Mouse (Mus musculus): Measurements from ENCODE around the gene Gm7137. TPM values are rescaled to one million over a fixed set of nuclear protein-coding genes. Genes with fewer than 3 reads are reported as not detected.
"Not testable (repeated sequence)": the region's sequence is repeated elsewhere in the genome, so short reads cannot be mapped to it uniquely, and the experiment has no call there.

The Gm7137 gene
- not detected in 2 replicates for polyA plus RNA-seq (2012; rRNA removed)

DNA sequence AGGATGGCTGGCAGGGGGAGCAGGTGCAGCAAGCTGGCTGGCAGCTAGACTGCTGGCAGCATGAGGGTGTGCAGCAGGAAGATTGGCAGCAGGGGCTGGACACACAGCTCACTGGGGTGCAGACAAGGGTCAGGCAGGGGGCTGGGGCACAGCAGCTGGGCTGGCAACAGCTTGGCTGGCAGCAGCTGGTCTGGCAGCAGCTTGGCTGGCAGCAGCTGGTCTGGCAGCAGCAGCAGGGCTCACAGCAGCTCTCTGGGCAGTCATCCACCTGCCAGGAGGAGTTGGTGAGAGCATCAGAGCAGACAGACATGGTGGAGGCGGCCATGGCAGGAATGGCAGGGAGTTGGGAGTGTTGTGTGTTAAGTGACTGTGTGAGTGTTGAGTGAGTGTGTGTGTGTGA, at the start of gene Gm7137:
Gm7137 (minus strand) TSS at position 325 of the 400 bp plus-strand sequence.
- WGBS = 60% methylated on average over 1 of the region's 1 CpGs
- H3K4me1 ChIP-seq (ENCODE audit: control insufficient read depth, insufficient read depth, insufficient read length, low read length); H3K4me3 ChIP-seq (ENCODE audit: low read depth, low read length); H3K36me3 ChIP-seq (ENCODE audit: control insufficient read depth, insufficient read depth, low read length); H3K27me3 ChIP-seq (ENCODE audit: control insufficient read depth, insufficient read depth, low read length); H3K27ac ChIP-seq (ENCODE audit: insufficient read depth, low read depth, low read length): not testable (repeated sequence)

DNA sequence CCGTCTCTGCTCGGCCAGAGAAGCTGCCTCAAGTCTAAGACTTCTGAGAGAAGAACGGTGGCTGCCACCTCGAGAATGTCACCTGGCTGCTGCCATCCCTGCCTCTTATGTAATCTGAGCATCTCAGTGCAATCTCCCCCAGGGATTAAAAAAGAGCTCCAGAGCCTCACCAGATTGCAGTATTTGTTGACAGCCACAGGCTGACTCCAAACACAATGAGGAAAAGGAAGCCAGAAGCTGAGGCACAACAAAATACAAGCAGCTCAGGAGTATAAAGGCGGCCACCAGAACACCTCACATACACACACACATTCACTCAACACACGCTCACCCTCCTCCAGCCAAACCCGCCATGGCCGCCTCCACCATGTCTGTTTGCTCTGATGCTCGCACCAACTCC, 47.6 kb upstream of the Gm7137 start, which contains the start of gene Krtap10-10:
Krtap10-10 (plus strand) TSS at position 301 of the 400 bp plus-strand sequence.
- 70% methylated on average over 9 of the region's 9 CpGs for WGBS

DNA sequence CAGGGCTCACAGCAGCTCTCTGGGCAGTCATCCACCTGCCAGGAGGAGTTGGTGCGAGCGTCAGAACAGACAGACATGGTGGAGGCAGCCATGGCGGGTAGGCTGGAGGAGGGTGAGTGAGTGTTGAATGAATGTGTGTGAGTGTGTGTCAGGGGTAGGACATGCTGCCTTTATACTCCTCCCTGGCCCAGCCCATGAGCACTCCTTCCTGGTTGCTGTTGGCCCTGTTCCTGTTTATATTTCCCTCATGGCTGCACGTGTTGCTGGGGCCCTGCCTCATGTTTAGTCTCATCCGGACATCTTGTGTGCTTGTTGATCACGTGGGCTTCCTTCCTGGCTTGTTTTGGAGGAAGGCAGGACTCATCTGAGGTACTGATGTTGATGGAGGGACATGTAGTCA, 39.0 kb upstream of the Gm7137 start, which contains the start of gene Krtap10-4:
Krtap10-4 (minus strand) TSS at position 145 of the 400 bp plus-strand sequence.
- H3K4me1 ChIP-seq (ENCODE audit: control insufficient read depth, insufficient read depth, insufficient read length, low read length) = no peaks in the 10 kb centered on the region
- 57% methylated on average over 6 of the region's 6 CpGs for WGBS
- H3K27ac ChIP-seq (ENCODE audit: insufficient read depth, low read depth, low read length) = no peak within 1 kb of the TSS
- no peaks in the 10 kb centered on the region for H3K36me3 ChIP-seq (ENCODE audit: control insufficient read depth, insufficient read depth, low read length)
- H3K4me3 ChIP-seq (ENCODE audit: low read depth, low read length) = no peak within 1 kb of the TSS
- H3K27me3 ChIP-seq (ENCODE audit: control insufficient read depth, insufficient read depth, low read length) = no peaks in the 10 kb centered on the region
- TF ChIP-seq POLR2A (IDR thresholded peaks at IDR 0.05; ENCODE audit: low read depth, low read length) (no peak), CTCF (IDR thresholded peaks at IDR 0.05; ENCODE audit: extremely low read depth, insufficient read length, insufficient replicate concordance, low read depth, low read length) (no peak)

More for the DNA sequence above, 47.6 kb upstream of the Gm7137 start, which contains the start of gene Krtap10-10:
- H3K36me3 ChIP-seq (ENCODE audit: control insufficient read depth, insufficient read depth, low read length) = no peaks in the 10 kb centered on the region
- H3K4me3 ChIP-seq (ENCODE audit: low read depth, low read length) = no peak within 1 kb of the TSS
- H3K4me1 ChIP-seq (ENCODE audit: control insufficient read depth, insufficient read depth, insufficient read length, low read length) = no peaks in the 10 kb centered on the region
- H3K27ac ChIP-seq (ENCODE audit: insufficient read depth, low read depth, low read length) = no peak within 1 kb of the TSS
- TF ChIP-seq POLR2A (IDR thresholded peaks at IDR 0.05; ENCODE audit: low read depth, low read length) (no peak), CTCF (IDR thresholded peaks at IDR 0.05; ENCODE audit: extremely low read depth, insufficient read length, insufficient replicate concordance, low read depth, low read length) (no peak)
- no peaks in the 10 kb centered on the region for H3K27me3 ChIP-seq (ENCODE audit: control insufficient read depth, insufficient read depth, low read length)

DNA sequence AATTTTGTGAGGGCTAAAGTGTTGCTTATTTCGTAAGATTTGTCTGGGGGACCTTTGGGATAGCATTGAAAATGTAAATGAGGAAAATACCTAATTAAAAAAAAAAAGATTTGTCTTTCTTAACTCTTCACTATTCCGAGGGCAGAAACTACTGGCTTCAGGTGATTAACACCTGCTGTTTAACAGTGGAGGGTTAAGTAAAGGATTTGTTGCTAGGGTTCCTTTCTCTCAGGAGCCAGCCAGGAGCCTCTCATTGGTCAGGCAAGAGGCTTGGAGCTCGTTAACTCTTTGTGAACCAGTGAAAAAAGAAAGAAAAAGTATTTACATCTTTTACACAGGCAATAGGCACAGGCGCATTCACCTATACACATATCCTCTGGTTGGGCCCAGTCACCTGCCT, 31.2 kb upstream of the Gm7137 start:
- no peak for TF ChIP-seq POLR2A (IDR thresholded peaks at IDR 0.05; ENCODE audit: low read depth, low read length)
- no peak for TF ChIP-seq CTCF (IDR thresholded peaks at IDR 0.05; ENCODE audit: extremely low read depth, insufficient read length, insufficient replicate concordance, low read depth, low read length)
- Histone ChIP-seq H3K4me1 (ENCODE audit: control insufficient read depth, insufficient read depth, insufficient read length, low read length) (no peaks in the 10 kb centered on the region), H3K27ac (ENCODE audit: insufficient read depth, low read depth, low read length) (no peak overlapping the region), H3K36me3 (ENCODE audit: control insufficient read depth, insufficient read depth, low read length) (no peaks in the 10 kb centered on the region), H3K4me3 (ENCODE audit: low read depth, low read length) (no peak overlapping the region), H3K27me3 (ENCODE audit: control insufficient read depth, insufficient read depth, low read length) (no peaks in the 10 kb centered on the region)
- WGBS = 60% methylated on average over 4 of the region's 4 CpGs

DNA sequence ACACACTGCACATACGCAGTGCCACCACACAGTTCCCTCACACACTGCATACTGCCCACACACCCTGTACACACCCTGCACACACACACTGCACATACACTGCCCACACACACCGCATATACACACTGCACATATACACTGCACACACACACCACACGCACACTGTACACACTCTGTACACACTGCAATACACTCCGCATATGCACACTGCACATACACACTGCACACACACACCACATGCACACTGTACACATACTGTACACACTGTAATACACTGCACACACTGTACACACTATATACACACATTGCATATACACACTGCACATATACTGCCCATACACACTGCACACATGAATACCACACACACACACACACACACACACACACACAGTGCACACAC, 30.5 kb upstream of the Gm7137 start:
- Histone ChIP-seq H3K27me3 (ENCODE audit: control insufficient read depth, insufficient read depth, low read length) (no peaks in the 10 kb centered on the region), H3K36me3 (ENCODE audit: control insufficient read depth, insufficient read depth, low read length) (no peaks in the 10 kb centered on the region), H3K4me3 (ENCODE audit: low read depth, low read length) (no peak overlapping the region), H3K4me1 (ENCODE audit: control insufficient read depth, insufficient read depth, insufficient read length, low read length) (no peaks in the 10 kb centered on the region), H3K27ac (ENCODE audit: insufficient read depth, low read depth, low read length) (no peak overlapping the region)
- TF ChIP-seq CTCF (IDR thresholded peaks at IDR 0.05; ENCODE audit: extremely low read depth, insufficient read length, insufficient replicate concordance, low read depth, low read length) (no peak), POLR2A (IDR thresholded peaks at IDR 0.05; ENCODE audit: low read depth, low read length) (no peak)
- over 99% methylated on average over 4 of the region's 4 CpGs for WGBS

DNA sequence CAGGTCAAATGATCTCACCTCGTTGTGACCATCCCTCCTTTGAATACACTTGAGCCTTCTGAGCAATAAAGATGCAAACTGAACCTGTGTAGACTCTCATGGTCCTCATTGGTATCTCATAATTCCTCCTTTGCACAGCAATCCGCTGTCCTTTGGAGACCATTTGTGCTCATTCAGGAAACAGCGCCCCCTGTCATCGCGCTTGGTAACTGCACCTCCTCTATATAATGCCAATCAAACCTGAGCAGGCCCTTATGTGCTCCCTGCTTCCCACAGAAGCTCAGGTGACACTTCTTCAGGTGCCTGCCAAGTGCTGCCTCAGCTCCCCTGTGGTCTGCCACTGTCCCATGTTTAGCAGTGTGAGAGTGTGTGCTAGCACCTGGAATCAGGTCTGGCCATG, 27.5 kb upstream of the Gm7137 start:
- Histone ChIP-seq H3K4me3 (ENCODE audit: low read depth, low read length) (no peak overlapping the region), H3K27me3 (ENCODE audit: control insufficient read depth, insufficient read depth, low read length) (no peaks in the 10 kb centered on the region), H3K36me3 (ENCODE audit: control insufficient read depth, insufficient read depth, low read length) (no peaks in the 10 kb centered on the region), H3K4me1 (ENCODE audit: control insufficient read depth, insufficient read depth, insufficient read length, low read length) (no peaks in the 10 kb centered on the region), H3K27ac (ENCODE audit: insufficient read depth, low read depth, low read length) (no peak overlapping the region)
- TF ChIP-seq CTCF (IDR thresholded peaks at IDR 0.05; ENCODE audit: extremely low read depth, insufficient read length, insufficient replicate concordance, low read depth, low read length) (peak; percentile 66; the same call in 1 of the 2 replicates), POLR2A (IDR thresholded peaks at IDR 0.05; ENCODE audit: low read depth, low read length) (no peak)
- WGBS = 21% methylated on average over 5 of the region's 5 CpGs

DNA sequence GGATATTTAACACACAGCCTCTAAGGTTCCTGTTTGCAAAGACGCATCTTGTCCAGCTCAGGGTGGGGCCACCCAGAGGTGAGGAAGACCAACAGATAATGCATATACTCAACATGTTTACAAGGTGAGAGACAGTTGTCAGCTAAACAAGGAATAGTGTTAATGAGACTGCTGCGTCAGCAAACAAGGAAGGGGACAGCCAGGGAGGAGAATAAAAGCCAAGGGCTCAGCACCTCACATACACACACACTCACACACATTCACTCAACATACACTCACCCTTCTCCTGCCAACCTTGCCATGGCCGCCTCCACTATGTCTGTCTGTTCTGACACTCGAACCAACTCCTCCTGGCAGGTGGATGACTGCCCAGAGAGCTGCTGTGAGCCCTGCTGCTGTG, 26.4 kb upstream of the Gm7137 start, which contains the start of gene Gm2696:
Gm2696 (plus strand) TSS at position 301 of the 400 bp plus-strand sequence.
- WGBS = 41% methylated on average over 4 of the region's 4 CpGs
- Histone ChIP-seq H3K36me3 (ENCODE audit: control insufficient read depth, insufficient read depth, low read length) (no peaks in the 10 kb centered on the region), H3K4me3 (ENCODE audit: low read depth, low read length) (no peak within 1 kb of the TSS), H3K4me1 (ENCODE audit: control insufficient read depth, insufficient read depth, insufficient read length, low read length) (no peaks in the 10 kb centered on the region), H3K27ac (ENCODE audit: insufficient read depth, low read depth, low read length) (no peak within 1 kb of the TSS), H3K27me3 (ENCODE audit: control insufficient read depth, insufficient read depth, low read length) (no peaks in the 10 kb centered on the region)
- TF ChIP-seq POLR2A (IDR thresholded peaks at IDR 0.05; ENCODE audit: low read depth, low read length) = no peak
- TF ChIP-seq CTCF (IDR thresholded peaks at IDR 0.05; ENCODE audit: extremely low read depth, insufficient read length, insufficient replicate concordance, low read depth, low read length) = no peak

Data from small intestine, adult 2 months (tissue).